Mouse (Mus musculus): ENCODE measurements around the gene Htr2a. TPM values are rescaled to one million over a fixed set of nuclear protein-coding genes. Genes with fewer than 3 reads are reported as not detected.

The Htr2a gene
- 0.29 and 0.31 TPM in 2 replicates for polyA plus RNA-seq (2016; fragmentation: Nextera tagmentation; extraction: Ambion mirVana)

DNA sequence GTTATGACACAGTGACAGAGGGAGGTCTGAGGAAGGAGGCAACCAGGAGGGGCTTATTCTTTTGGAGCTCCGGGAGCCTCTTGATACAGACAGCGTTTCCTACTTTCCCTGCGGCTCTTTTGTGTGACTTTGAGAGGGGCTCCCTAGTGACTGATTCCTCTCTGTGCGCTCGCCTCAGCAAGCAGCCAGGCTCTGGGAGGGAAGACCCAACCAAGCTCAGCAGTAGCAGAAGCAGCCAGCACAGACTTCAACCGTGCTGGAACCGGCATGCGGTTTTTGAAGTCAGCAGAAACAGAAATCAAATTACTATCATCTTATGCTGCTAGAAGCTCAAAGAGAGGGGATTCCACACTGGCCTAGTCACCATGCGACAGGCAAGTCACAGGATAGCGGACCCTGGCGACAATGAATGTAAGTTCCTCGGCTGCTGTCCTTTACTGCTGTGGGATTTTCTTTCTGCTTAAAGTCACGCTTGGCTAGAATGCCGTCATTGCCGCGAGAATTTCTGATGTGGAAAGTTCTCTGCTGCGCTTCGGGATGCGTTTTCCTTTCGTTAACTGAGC is at the start of gene Htr2a:
Htr2a (plus strand) TSS at position 22 of the 563 bp plus-strand sequence.
- Histone ChIP-seq H3K36me3 (no peaks in the 10 kb centered on the region), H3K4me3 (peak within 1 kb of the TSS; percentile 38), H3K9me3 (replicated peaks) (no peaks in the 10 kb centered on the region), H3K4me1 (peaks cover 25% of the 10 kb centered on the region), H3K9ac (peak within 1 kb of the TSS; percentile 52), H3K27ac (no peak within 1 kb of the TSS), H3K27me3 (replicated peaks) (peaks cover 39% of the 10 kb centered on the region), H3K4me2 (peak within 1 kb of the TSS; percentile 64)
- 6% methylated on average over 20 of the region's 20 CpGs for whole genome bisulfite sequencing (ENCODE audit: insufficient replicate concordance)
- no peak for ATAC-seq

DNA sequence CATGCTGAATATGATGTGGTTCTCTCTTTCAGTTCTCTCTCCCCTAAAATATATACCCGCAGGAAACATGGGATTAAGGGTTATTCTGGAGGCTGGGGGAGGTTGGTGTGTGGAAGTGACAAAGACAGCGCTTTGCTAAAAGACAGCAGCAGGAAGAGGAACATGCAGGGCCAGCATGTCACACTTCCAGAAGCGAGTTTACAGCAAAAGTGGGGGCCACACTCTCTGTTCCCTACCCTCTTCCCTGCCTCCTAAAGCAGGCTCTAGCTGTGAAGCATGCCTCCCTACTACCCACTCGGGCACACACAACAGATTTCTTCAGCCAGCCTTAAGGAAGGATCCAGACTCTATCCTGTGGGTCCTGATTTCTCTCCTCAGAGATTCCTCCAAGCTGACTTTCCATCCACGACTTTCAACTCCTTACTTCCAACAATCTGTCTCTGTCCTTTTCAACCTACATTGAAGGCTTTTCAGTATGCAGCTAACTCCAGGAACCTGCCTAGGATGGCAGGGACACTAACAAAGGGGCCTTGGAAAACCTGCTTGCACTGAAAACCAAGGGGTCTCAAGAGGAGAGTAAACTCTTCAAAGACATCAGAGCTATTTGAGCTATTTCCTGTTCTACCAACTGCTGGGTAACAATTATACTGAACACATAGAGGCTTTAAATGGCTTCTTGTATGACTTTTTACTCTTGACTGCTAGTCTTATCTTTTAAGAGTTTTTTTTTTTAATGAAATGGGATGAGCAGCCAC is 39.1 kb upstream of the Htr2a start:
- H3K27ac ChIP-seq = no peak overlapping the region
- H3K27me3 ChIP-seq (replicated peaks) = no peaks in the 10 kb centered on the region
- no peak for ATAC-seq
- no peaks in the 10 kb centered on the region for H3K4me1 ChIP-seq
- H3K9me3 ChIP-seq (replicated peaks) = no peaks in the 10 kb centered on the region
- H3K4me3 ChIP-seq = no peak overlapping the region
- 48% methylated on average over 5 of the region's 5 CpGs for WGBS (ENCODE audit: insufficient replicate concordance)
- no peak overlapping the region for H3K4me2 ChIP-seq
- no peaks in the 10 kb centered on the region for H3K36me3 ChIP-seq
- no peak overlapping the region for H3K9ac ChIP-seq

DNA sequence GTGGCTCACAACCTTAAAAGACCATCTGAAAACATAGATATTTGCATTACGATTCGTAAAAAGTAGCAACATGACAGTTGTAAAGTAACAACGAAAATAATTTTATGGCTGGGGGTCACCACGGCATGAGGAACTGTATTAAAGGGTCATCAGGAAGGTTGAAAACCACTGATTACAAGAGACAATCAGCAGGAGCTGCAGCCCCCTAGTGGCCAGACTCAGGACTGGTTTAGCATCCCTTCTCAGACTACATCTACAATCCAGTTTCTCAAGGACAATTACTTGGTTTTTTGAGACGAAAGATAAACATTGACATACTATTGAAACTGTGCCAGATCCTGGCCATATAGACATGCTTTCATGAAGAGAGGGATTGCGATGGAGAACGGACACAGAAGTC is 38.1 kb upstream of the Htr2a start:
- Histone ChIP-seq H3K4me2 (no peak overlapping the region), H3K9me3 (replicated peaks) (no peaks in the 10 kb centered on the region), H3K9ac (no peak overlapping the region), H3K27me3 (replicated peaks) (no peaks in the 10 kb centered on the region), H3K27ac (no peak overlapping the region), H3K4me3 (no peak overlapping the region), H3K4me1 (no peaks in the 10 kb centered on the region), H3K36me3 (no peaks in the 10 kb centered on the region)
- 35% methylated on average over 7 of the region's 7 CpGs for WGBS (ENCODE audit: insufficient replicate concordance)
- no peak for ATAC-seq

DNA sequence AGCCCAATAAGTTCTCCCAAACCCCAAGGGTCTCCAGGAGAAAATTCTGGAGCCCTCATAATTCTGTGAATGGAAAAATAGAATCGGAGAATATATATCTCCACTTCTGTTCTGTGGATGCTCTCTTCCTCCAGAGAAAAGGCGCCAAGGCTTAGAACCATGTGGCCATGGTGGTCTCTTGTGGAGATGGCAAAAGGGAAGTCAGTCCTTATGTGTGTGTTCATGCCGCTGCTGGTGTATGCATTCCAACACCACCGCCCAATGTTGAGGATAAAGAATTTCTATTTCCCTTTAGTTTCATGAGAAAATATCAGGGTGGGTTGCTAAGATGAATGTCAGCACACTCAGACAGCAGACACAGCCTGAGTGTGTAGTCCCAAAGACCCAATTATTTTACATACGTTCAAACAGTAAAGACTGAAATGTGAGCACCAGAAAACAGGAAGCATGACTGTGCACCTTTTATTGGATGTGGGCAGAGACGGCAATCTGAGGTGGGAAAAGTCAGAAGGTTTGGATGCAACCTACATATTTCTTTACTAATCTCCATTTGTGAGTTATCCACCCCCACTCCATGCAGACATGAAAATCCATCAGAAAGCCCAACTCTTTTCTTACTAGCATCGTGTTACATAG is 37.4 kb upstream of the Htr2a start:
- Histone ChIP-seq H3K9me3 (replicated peaks) (no peaks in the 10 kb centered on the region), H3K27ac (no peak overlapping the region), H3K27me3 (replicated peaks) (no peaks in the 10 kb centered on the region), H3K4me3 (no peak overlapping the region), H3K9ac (no peak overlapping the region), H3K36me3 (no peaks in the 10 kb centered on the region), H3K4me1 (no peaks in the 10 kb centered on the region), H3K4me2 (no peak overlapping the region)
- ATAC-seq = no peak
- WGBS (ENCODE audit: insufficient replicate concordance) = 56% methylated on average over 7 of the region's 7 CpGs

DNA sequence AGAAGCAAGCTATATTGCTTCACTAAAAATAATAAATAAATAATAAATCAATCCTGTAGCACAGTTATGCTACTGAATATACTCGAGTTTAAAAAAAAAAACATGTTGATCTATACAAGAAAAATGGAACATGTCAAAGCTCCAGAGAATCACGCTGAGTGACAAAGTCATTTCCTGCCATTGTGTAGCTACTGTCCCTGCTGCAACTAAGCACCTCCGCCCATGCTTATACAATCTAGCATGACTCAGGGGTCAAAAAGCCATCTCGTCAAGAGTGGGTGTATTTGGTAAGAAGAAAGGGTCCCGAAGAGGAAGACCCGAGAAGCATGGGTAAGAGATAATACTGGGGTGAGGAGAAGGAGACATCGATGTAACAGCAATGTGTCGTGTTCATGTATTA is 29.3 kb upstream of the Htr2a start:
- no peaks in the 10 kb centered on the region for H3K27me3 ChIP-seq (replicated peaks)
- no peaks in the 10 kb centered on the region for H3K4me1 ChIP-seq
- WGBS (ENCODE audit: insufficient replicate concordance) = 31% methylated on average over 8 of the region's 8 CpGs
- no peak overlapping the region for H3K27ac ChIP-seq
- no peak overlapping the region for H3K4me3 ChIP-seq
- no peak for ATAC-seq
- no peak overlapping the region for H3K4me2 ChIP-seq
- no peaks in the 10 kb centered on the region for H3K36me3 ChIP-seq
- no peak overlapping the region for H3K9ac ChIP-seq
- H3K9me3 ChIP-seq (replicated peaks) = no peaks in the 10 kb centered on the region

DNA sequence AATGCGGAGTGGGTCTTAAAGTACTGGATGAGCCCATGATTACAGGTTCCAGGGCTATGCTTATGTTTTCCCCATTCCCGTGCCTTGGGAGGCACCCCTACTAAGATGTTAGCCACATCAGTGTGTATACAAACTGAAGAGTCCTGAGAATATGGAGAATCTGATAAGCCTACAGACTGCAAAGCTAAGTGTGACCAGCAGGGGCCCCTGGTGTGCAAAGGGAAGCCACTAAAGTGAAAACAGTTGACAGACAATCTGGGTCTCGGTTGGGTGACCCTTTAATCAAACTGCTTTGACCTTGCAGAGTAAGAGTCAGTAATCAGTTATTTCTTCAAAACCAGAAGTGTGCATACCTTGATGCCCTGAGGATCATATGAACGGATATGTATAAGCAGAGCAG is 21.8 kb upstream of the Htr2a start:
- Histone ChIP-seq H3K4me1 (no peaks in the 10 kb centered on the region), H3K27me3 (replicated peaks) (no peaks in the 10 kb centered on the region), H3K27ac (no peak overlapping the region), H3K36me3 (no peaks in the 10 kb centered on the region), H3K9me3 (replicated peaks) (no peaks in the 10 kb centered on the region), H3K9ac (no peak overlapping the region), H3K4me2 (no peak overlapping the region), H3K4me3 (no peak overlapping the region)
- WGBS (ENCODE audit: insufficient replicate concordance) = 62% methylated on average over 4 of the region's 4 CpGs
- no peak for ATAC-seq

DNA sequence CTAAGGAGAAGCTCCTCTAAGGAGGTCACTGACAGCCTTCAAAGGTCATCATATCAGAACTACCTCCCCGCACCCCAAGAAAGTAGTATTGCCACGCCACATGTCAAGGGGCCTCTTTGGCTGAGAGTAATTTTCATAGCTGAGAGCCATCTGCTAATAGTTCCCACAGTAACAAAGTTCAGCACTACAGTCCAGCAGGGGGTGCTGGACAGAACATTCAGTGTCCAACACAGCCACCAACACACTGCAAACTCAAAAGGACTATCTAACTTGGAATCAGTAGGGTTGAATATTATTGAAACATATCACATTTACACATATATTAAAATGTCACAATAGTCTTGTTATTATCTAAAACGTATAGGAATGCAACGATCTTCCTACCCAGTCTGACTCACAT is 2.6 kb upstream of the Htr2a start:
- no peaks in the 10 kb centered on the region for H3K36me3 ChIP-seq
- H3K4me3 ChIP-seq = no peak overlapping the region
- no peak overlapping the region for H3K9ac ChIP-seq
- no peak overlapping the region for H3K4me2 ChIP-seq
- peaks cover 20% of the 10 kb centered on the region for H3K4me1 ChIP-seq
- peaks cover 33% of the 10 kb centered on the region for H3K27me3 ChIP-seq (replicated peaks)
- WGBS (ENCODE audit: insufficient replicate concordance) = 75% methylated on average over 4 of the region's 4 CpGs
- no peaks in the 10 kb centered on the region for H3K9me3 ChIP-seq (replicated peaks)
- ATAC-seq = no peak
- no peak overlapping the region for H3K27ac ChIP-seq

DNA sequence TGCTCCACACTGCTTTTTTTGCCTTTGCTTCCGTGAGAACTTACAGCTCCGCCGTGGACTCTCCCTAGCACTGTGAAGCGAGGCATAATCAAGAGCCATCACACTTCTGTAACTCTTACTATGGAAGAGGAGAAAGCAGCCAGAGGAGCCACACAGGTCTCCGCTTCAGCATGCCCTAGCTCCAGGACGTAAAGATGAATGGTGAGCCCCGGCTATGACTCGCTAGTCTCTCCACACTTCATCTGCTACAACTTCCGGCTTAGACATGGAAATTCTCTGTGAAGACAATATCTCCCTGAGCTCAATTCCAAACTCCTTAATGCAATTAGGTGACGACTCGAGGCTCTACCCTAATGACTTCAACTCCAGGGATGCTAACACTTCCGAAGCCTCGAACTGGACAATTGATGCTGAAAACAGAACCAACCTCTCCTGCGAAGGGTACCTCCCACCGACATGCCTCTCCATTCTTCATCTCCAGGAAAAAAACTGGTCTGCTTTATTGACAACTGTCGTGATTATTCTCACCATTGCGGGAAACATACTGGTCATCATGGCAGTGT is 1.1 kb downstream of the Htr2a start:
- peak overlapping the region; percentile 64 for H3K4me2 ChIP-seq
- no peak overlapping the region for H3K27ac ChIP-seq
- H3K36me3 ChIP-seq = no peaks in the 10 kb centered on the region
- peak overlapping the region; percentile 52; the same call in 1 of the 2 replicates for H3K9ac ChIP-seq
- peaks cover 33% of the 10 kb centered on the region for H3K4me1 ChIP-seq
- no peaks in the 10 kb centered on the region for H3K9me3 ChIP-seq (replicated peaks)
- no peak for ATAC-seq
- WGBS (ENCODE audit: insufficient replicate concordance) = 37% methylated on average over 17 of the region's 17 CpGs
- H3K4me3 ChIP-seq = peak overlapping the region; percentile 38
- peaks cover 39% of the 10 kb centered on the region for H3K27me3 ChIP-seq (replicated peaks)

DNA sequence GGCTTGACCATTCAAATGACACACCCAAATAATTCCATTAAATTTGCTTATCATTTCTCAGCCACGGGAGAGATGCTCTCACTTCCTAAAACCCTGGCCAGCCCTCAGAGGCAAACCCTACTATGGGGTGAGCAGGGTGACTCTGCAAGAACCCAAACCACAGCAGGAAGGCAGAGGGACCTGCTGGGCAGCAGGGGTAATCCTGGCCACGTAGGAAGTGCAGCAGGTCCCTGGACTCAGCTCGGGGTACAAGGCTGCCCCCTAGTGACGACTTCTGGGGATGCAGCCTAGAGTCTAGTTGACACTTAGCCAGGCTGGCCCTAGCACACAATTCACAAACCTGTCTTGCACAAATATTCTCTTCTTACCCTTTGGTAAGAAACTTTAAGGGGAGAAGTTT is 2.7 kb downstream of the Htr2a start:
- Histone ChIP-seq H3K4me2 (peak overlapping the region; percentile 56), H3K9me3 (replicated peaks) (no peaks in the 10 kb centered on the region), H3K9ac (no peak overlapping the region), H3K27me3 (replicated peaks) (peaks cover 39% of the 10 kb centered on the region), H3K4me3 (peak overlapping the region; percentile 25; the same call in 1 of the 2 replicates), H3K27ac (no peak overlapping the region), H3K4me1 (peaks cover 36% of the 10 kb centered on the region), H3K36me3 (no peaks in the 10 kb centered on the region)
- ATAC-seq = peak; percentile 63
- 2% methylated on average over 4 of the region's 4 CpGs for WGBS (ENCODE audit: insufficient replicate concordance)

DNA sequence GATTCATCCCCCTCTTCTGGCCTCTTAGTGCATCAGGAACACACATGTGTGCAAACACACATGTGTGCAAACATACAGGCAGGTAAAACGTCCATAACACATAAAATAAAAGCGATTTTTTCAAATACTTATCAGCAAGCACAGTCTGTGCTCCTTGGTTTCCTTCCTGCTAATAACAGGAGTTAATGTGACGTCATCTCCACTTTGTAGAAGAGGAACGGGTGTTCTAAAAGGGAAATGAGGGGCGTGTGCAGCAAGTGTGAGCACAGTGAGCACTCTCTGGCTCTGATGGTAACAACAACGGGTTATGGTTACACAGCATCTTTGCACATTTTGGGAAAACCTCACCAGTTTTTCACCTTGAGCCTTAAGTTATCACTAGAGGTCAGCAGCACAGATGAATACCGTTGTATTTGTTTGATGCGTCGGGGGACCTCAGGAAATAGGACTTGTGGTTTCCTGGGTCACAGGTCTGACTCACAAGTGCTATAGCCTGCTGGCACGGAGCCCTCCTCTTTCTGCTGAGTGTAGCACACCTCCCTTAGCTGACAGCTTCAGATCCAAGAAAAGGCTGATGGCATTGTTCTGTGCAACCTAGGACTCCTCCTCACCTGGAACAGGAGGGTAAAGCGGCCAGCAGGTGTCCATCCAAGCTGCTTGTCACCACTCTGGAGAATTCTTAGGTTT is 5.6 kb downstream of the Htr2a start:
- H3K27ac ChIP-seq = no peak overlapping the region
- H3K4me1 ChIP-seq = peaks cover 29% of the 10 kb centered on the region
- H3K9me3 ChIP-seq (replicated peaks) = no peaks in the 10 kb centered on the region
- WGBS (ENCODE audit: insufficient replicate concordance) = 17% methylated on average over 11 of the region's 11 CpGs
- no peaks in the 10 kb centered on the region for H3K36me3 ChIP-seq
- H3K4me2 ChIP-seq = peak overlapping the region; percentile 42
- H3K27me3 ChIP-seq (replicated peaks) = peaks cover 23% of the 10 kb centered on the region
- ATAC-seq = peak; percentile 69
- H3K9ac ChIP-seq = no peak overlapping the region
- no peak overlapping the region; the same call in 1 of the 2 replicates for H3K4me3 ChIP-seq

DNA sequence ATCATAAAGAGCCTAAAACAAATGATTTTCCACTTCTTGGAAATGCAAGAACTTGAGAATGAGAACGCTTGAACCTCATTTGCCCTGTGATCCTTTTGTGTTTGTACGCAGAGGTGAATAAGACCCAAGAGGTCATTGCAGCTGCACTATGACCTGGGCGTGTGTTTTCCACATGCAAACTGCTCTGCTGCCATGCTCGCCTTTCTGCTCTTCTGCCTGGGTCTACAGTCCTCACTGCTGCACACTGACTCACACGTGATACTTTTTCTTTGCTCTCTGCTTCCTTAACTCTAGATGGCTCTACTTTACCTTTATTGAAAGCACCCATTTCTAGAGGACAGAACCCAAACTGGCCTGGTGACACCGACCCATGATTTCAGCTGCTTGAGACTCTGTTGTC is 9.4 kb downstream of the Htr2a start:
- Histone ChIP-seq H3K36me3 (no peaks in the 10 kb centered on the region), H3K27me3 (replicated peaks) (0 out of 2 replicates have a peak, but pooled peaks cover 2% of the 10 kb centered on the region), H3K4me2 (no peak overlapping the region), H3K9me3 (replicated peaks) (no peaks in the 10 kb centered on the region), H3K9ac (no peak overlapping the region), H3K27ac (no peak overlapping the region), H3K4me3 (no peak overlapping the region), H3K4me1 (peaks cover 30% of the 10 kb centered on the region)
- no peak for ATAC-seq
- WGBS (ENCODE audit: insufficient replicate concordance) = 70% methylated on average over 6 of the region's 6 CpGs

Data from liver, embryonic 12.5 days (tissue).